Mouse (Mus musculus) neutrophil, adult 59 days (primary cell): ENCODE measurements around the gene Taar7f. TPM values are rescaled to one million over a fixed set of nuclear protein-coding genes. Genes with fewer than 3 reads are reported as not detected.

Source experiments
- total RNA-seq, 2 experiments: library from RNA; stranded (reverse); gene quantifications; 1 replicate in 1 of 2; 2 replicates in 1 of 2; pipeline ENCODE4 v1.2.4; 2023

Taar7f gene
- not detected for total RNA-seq

GRCm38 (mm10) chr10:24049210-24049609 is at the start of gene Taar7f:
Gene Taar7f (plus strand): TSS chr10:24049510.

GRCm38 (mm10) chr10:23999639-24000038 is 49.7 kb upstream of the Taar7f start, which contains the start of gene Taar7b:
Gene Taar7b (plus strand): TSS chr10:23999939.

GRCm38 (mm10) chr10:24026922-24027321 is 22.4 kb upstream of the Taar7f start, which contains the start of gene Taar7d:
Gene Taar7d (plus strand): TSS chr10:24027222.

GRCm38 (mm10) chr10:24037314-24037713 is 12.0 kb upstream of the Taar7f start, which contains the start of gene Taar7e:
Gene Taar7e (plus strand): TSS chr10:24037614.

GRCm38 (mm10) chr10:24076200-24076599 is 26.9 kb downstream of the Taar7f start, which contains the start of gene Taar8a:
Gene Taar8a (plus strand): TSS chr10:24076500.

GRCm38 (mm10) chr10:24092194-24092593 is 42.9 kb downstream of the Taar7f start, which contains the start of gene Taar8b:
Gene Taar8b (minus strand): TSS chr10:24092294.

Other genes starting within 250 kb of the Taar7f start
- 10 to 100 TPM; 46.2 to 52.7 TPM for gene Vnn3, start 198.0 kb upstream of the Taar7f start, total RNA-seq
- under 1 TPM in 1 of 2 experiments, not detected in 1; 0.22 TPM for gene Vnn1, start 154.8 kb upstream of the Taar7f start, total RNA-seq
- gene Taar1, start 129.2 kb upstream of the Taar7f start, total RNA-seq, result not detected
- gene Taar2, start 110.9 kb upstream of the Taar7f start, total RNA-seq, result not detected
- gene Taar3, start 100.0 kb upstream of the Taar7f start, total RNA-seq, result not detected
- gene Taar4, start 89.0 kb upstream of the Taar7f start, total RNA-seq, result not detected
- gene Taar5, start 78.8 kb upstream of the Taar7f start, total RNA-seq, result not detected
- gene Taar6, start 63.9 kb upstream of the Taar7f start, total RNA-seq, result not detected
- gene Taar7a, start 56.0 kb upstream of the Taar7f start, total RNA-seq, result not detected
- not detected for gene Taar7b, start 49.6 kb upstream of the Taar7f start, total RNA-seq
- gene Taar7d, start 22.3 kb upstream of the Taar7f start, total RNA-seq, result not detected
- not detected for gene Taar7e, start 11.9 kb upstream of the Taar7f start, total RNA-seq
- gene Taar8a, start 27.0 kb downstream of the Taar7f start, total RNA-seq, result not detected
- gene Taar8b, start 42.8 kb downstream of the Taar7f start, total RNA-seq, result not detected
- not detected for gene Taar8c, start 52.4 kb downstream of the Taar7f start, total RNA-seq
- not detected for gene Taar9, start 60.0 kb downstream of the Taar7f start, total RNA-seq
- 100 to 1,000 TPM; 103 to 104 TPM for gene Stx7, start 99.8 kb downstream of the Taar7f start, total RNA-seq
- gene Moxd1, start 174.0 kb downstream of the Taar7f start, total RNA-seq, result not detected